ENCODE assay signal across 13 mouse cellular contexts in genomic region chr13:103794688-103795543, GRCm38 (mm10). TPM values are rescaled to one million over a fixed set of nuclear protein-coding genes. Genes with fewer than 3 reads are reported as not detected.
A peak's percentile ranks its signal among the peaks of the same experiment; 100 is the strongest.
DNase-seq lines count a peak whose midpoint lies in the region; ATAC-seq and TF ChIP-seq lines count a peak whose summit lies in the region.
"Had no signal": no experiment of that assay in that cellular context is flagged by ENCODE, and none has a peak within 500 bp of the region (broad histone marks: within the 10 kb centered on the region; RNA-seq: fewer than 3 reads in every experiment).

No protein-coding gene starts in this region.

- ATAC-seq in kidney, embryonic 14.5 days (ENCODE audit: low FRiP score, low TSS enrichment): peak; percentile 32
- ATAC-seq in hindbrain, embryonic 14.5 days (ENCODE audit: low FRiP score): peak; percentile 91
- peak; percentile 79; the same call in 1 of the 2 replicates for ATAC-seq in midbrain, postnatal 0 days (ENCODE audit: low FRiP score)
- ATAC-seq in lung, postnatal 0 days: no peak
- ATAC-seq: intestine, postnatal 0 days; liver, embryonic 12.5 days had no signal

- H3K27me3 ChIP-seq in kidney, embryonic 14.5 days (ENCODE audit: control insufficient read depth, insufficient read depth, low read length): no peaks in the 10 kb centered on the region
- H3K27me3 ChIP-seq in hindbrain, embryonic 14.5 days (ENCODE audit: control insufficient read depth, insufficient read depth, low read length): no peaks in the 10 kb centered on the region
- H3K27me3 ChIP-seq in midbrain, postnatal 0 days (ENCODE audit: insufficient read depth, low read length): no peaks in the 10 kb centered on the region
- H3K27me3 ChIP-seq in lung, postnatal 0 days (replicated peaks; ENCODE audit: insufficient read depth, low read length): no peaks in the 10 kb centered on the region
- H3K27me3 ChIP-seq: liver, embryonic 12.5 days had no signal

- no peak for TF ChIP-seq POLR2A in brain, embryonic 14.5 days (IDR thresholded peaks at IDR 0.05; ENCODE audit: borderline replicate concordance, extremely low read depth, insufficient read depth, insufficient read length, poor library complexity, severe bottlenecking)

- no peak overlapping the region for H3K9ac ChIP-seq in kidney, embryonic 14.5 days (ENCODE audit: low read depth, low read length)
- H3K9ac ChIP-seq in hindbrain, embryonic 14.5 days: no peak overlapping the region
- no peak overlapping the region for H3K9ac ChIP-seq in midbrain, postnatal 0 days (replicated peaks; ENCODE audit: low read length, poor library complexity, severe bottlenecking)
- H3K9ac ChIP-seq in lung, postnatal 0 days (replicated peaks; ENCODE audit: low read depth): no peak overlapping the region
- H3K9ac ChIP-seq: liver, embryonic 12.5 days had no signal

- TF ChIP-seq CTCF in brain, embryonic 14.5 days (IDR thresholded peaks at IDR 0.05; ENCODE audit: borderline replicate concordance, extremely low read depth, insufficient read depth, insufficient read length): no peak
- no peak for TF ChIP-seq CTCF in midbrain, postnatal 0 days (IDR thresholded peaks at IDR 0.05)
- no peak for TF ChIP-seq CTCF in lung, postnatal 0 days (IDR thresholded peaks at IDR 0.05)

- no peak for TF ChIP-seq EP300 in lung, postnatal 0 days (IDR thresholded peaks at IDR 0.05)

- H3K27ac ChIP-seq in kidney, embryonic 14.5 days (ENCODE audit: low read depth, low read length): no peak overlapping the region
- 0 out of 2 replicates have a peak overlapping the region, but pooled peaks have one; percentile 23 for H3K27ac ChIP-seq in hindbrain, embryonic 14.5 days
- H3K27ac ChIP-seq in midbrain, postnatal 0 days (ENCODE audit: low read depth, low read length): no peak overlapping the region
- H3K27ac ChIP-seq in lung, postnatal 0 days (ENCODE audit: low read length): no peak overlapping the region
- H3K27ac ChIP-seq: liver, embryonic 12.5 days had no signal

- H3K9me3 ChIP-seq in kidney, embryonic 14.5 days (ENCODE audit: control insufficient read depth, low read length): no peaks in the 10 kb centered on the region
- no peaks in the 10 kb centered on the region for H3K9me3 ChIP-seq in hindbrain, embryonic 14.5 days (ENCODE audit: control insufficient read depth, low read length)
- no peaks in the 10 kb centered on the region for H3K9me3 ChIP-seq in midbrain, postnatal 0 days (ENCODE audit: low read length)
- H3K9me3 ChIP-seq in lung, postnatal 0 days (ENCODE audit: low read length): no peaks in the 10 kb centered on the region
- H3K9me3 ChIP-seq: liver, embryonic 12.5 days had no signal

- H3K4me3 ChIP-seq in kidney, embryonic 14.5 days (ENCODE audit: low read length): no peak overlapping the region
- no peak overlapping the region for H3K4me3 ChIP-seq in hindbrain, embryonic 14.5 days (replicated peaks; ENCODE audit: low read length)
- H3K4me3 ChIP-seq in midbrain, postnatal 0 days (ENCODE audit: low read depth, low read length): no peak overlapping the region
- H3K4me3 ChIP-seq in lung, postnatal 0 days (ENCODE audit: low read depth, low read length): no peak overlapping the region
- H3K4me3 ChIP-seq: liver, embryonic 12.5 days; myocyte had no signal

- H3K4me1 ChIP-seq in kidney, embryonic 14.5 days (ENCODE audit: control insufficient read depth, insufficient read depth, low read length): no peaks in the 10 kb centered on the region
- H3K4me1 ChIP-seq in hindbrain, embryonic 14.5 days (replicated peaks; ENCODE audit: control insufficient read depth, insufficient read depth, low read length): no peaks in the 10 kb centered on the region
- H3K4me1 ChIP-seq in midbrain, postnatal 0 days (ENCODE audit: insufficient read depth, low read length): no peaks in the 10 kb centered on the region
- H3K4me1 ChIP-seq in lung, postnatal 0 days (ENCODE audit: insufficient read depth, low read depth, low read length): no peaks in the 10 kb centered on the region
- H3K4me1 ChIP-seq: liver, embryonic 12.5 days had no signal

- no peak overlapping the region for H3K4me2 ChIP-seq in kidney, embryonic 14.5 days (replicated peaks; ENCODE audit: low read depth, low read length)
- no peak overlapping the region for H3K4me2 ChIP-seq in hindbrain, embryonic 14.5 days (replicated peaks)
- no peak overlapping the region for H3K4me2 ChIP-seq in midbrain, postnatal 0 days (ENCODE audit: low read depth, low read length, poor library complexity, severe bottlenecking)
- H3K4me2 ChIP-seq in lung, postnatal 0 days (replicated peaks; ENCODE audit: low read depth, low read length): no peak overlapping the region
- H3K4me2 ChIP-seq: liver, embryonic 12.5 days had no signal

- WGBS in kidney, embryonic 14.5 days: 52% methylated on average over 9 of the region's 9 CpGs
- 33% methylated on average over 9 of the region's 9 CpGs for WGBS in hindbrain, embryonic 14.5 days
- 41% methylated on average over 9 of the region's 9 CpGs for WGBS in midbrain, postnatal 0 days
- whole genome bisulfite sequencing in lung, postnatal 0 days: 79% methylated on average over 9 of the region's 9 CpGs

- H3K36me3 ChIP-seq in kidney, embryonic 14.5 days (ENCODE audit: control insufficient read depth, insufficient read depth, low read length): no peaks in the 10 kb centered on the region
- H3K36me3 ChIP-seq in hindbrain, embryonic 14.5 days (replicated peaks; ENCODE audit: control insufficient read depth, insufficient read depth): no peaks in the 10 kb centered on the region
- H3K36me3 ChIP-seq in midbrain, postnatal 0 days (ENCODE audit: insufficient read depth, low read length): no peaks in the 10 kb centered on the region
- no peaks in the 10 kb centered on the region for H3K36me3 ChIP-seq in lung, postnatal 0 days (ENCODE audit: insufficient read depth, low read length)
- H3K36me3 ChIP-seq: liver, embryonic 12.5 days had no signal

- no peak for DNase-seq in kidney, adult 11 months
- peak; percentile 74 for DNase-seq in brain, embryonic 14.5 days (ENCODE audit: low read depth)
- no peak for DNase-seq in hindbrain, embryonic 14.5 days (ENCODE audit: low spot score)
- DNase-seq in midbrain, postnatal 0 days (ENCODE audit: low spot score): peak; percentile 55
- no peak for DNase-seq in heart, postnatal 25 days (ENCODE audit: low spot score)
- no peak for DNase-seq in left cerebral cortex, postnatal 10 days (ENCODE audit: extremely low spot score in 1 of 2, low spot score in 2 of 2)
- DNase-seq in lung, postnatal 0 days (ENCODE audit: low spot score): no peak
- DNase-seq: gastrocnemius, postnatal 14 days; lung, postnatal 36 days had no signal

- intact Hi-C loops in heart, postnatal 25 days (cut with DNase I): no loop called here
- intact Hi-C loops in left cerebral cortex, postnatal 10 days (cut with DNase I): no loop called here

RNA-seq across cellular contexts. Expression of gene Srek1, which starts 20.5 kb away (rescaled TPM):
- 110 and 125 TPM in 2 replicates for polyA plus RNA-seq in kidney, embryonic 14.5 days (2014; fragmentation: Nextera tagmentation; extraction: Ambion mirVana)
- polyA plus RNA-seq in brain, embryonic 14.5 days (2012; rRNA removed): 53.6 and 71.9 TPM in 2 replicates
- 74.3 and 77.9 TPM in 2 replicates for polyA plus RNA-seq in hindbrain, embryonic 14.5 days (2014; fragmentation: Nextera tagmentation; extraction: Ambion mirVana)
- 23.1 and 42.3 TPM in 2 replicates for total RNA-seq in midbrain, postnatal 0 days (2014; rRNA removed)
- 36.1 and 47.8 TPM in 2 replicates for polyA plus RNA-seq in midbrain, postnatal 0 days (2015; fragmentation: Nextera tagmentation; extraction: Ambion mirVana)
- total RNA-seq in heart, postnatal 25 days (2021): 10 to 100 TPM; 20.5 to 22.8 TPM
- 10 to 100 TPM; 66.2 to 68.8 TPM for total RNA-seq in left cerebral cortex, postnatal 10 days (2021)
- 35.1 and 47.5 TPM in 2 replicates for polyA plus RNA-seq in lung, postnatal 0 days (2015; fragmentation: Nextera tagmentation; extraction: Ambion mirVana)

Comparison
In these comparisons a context has a peak if more than half of its experiments do, and no peak if none do; other contexts are left out.
1. DNase-seq: peak in brain, embryonic 14.5 days (single experiment) and midbrain, postnatal 0 days (single experiment); none in kidney, adult 11 months (single experiment), hindbrain, embryonic 14.5 days (single experiment), heart, postnatal 25 days (single experiment), left cerebral cortex, postnatal 10 days (0 of 2) and lung, postnatal 0 days (single experiment).